Mouse (Mus musculus) forebrain, embryonic 15.5 days (tissue): ENCODE results near the gene Xrcc2. TPM values are rescaled to one million over a fixed set of nuclear protein-coding genes. Genes with fewer than 3 reads are reported as not detected.

Source experiments
- ATAC-seq: fragments of 200-750 bp; cut with Nextera tagmentation; replicated peaks from 2 replicates; pipeline ENCODE4 v1.8.0; 2017; ENCODE audit warnings: mild to moderate bottlenecking, moderate TSS enrichment, moderate library complexity
- H3K27ac ChIP-seq: fragments of 300-500 bp; sonication (generic); replicated peaks from 2 replicates; pipeline ENCODE4 v1.5.1; 2015; ENCODE audit warnings: mild to moderate bottlenecking, inconsistent platforms
- H3K27me3 ChIP-seq: fragments of 300-500 bp; sonication (generic); 2 replicates; pipeline ENCODE4 v1.6.1; 2015; ENCODE audit warnings: inconsistent platforms
- H3K36me3 ChIP-seq: fragments of 300-500 bp; sonication (generic); 2 replicates; pipeline ENCODE4 v1.6.1; 2015; ENCODE audit warnings: mild to moderate bottlenecking, inconsistent platforms
- H3K4me1 ChIP-seq: fragments of 300-500 bp; sonication (generic); 2 replicates; pipeline ENCODE4 v1.6.1; 2015; ENCODE audit warnings: inconsistent platforms
- H3K4me2 ChIP-seq: fragments of 300-500 bp; sonication (generic); replicated peaks from 2 replicates; pipeline ENCODE4 v1.6.1; 2015; ENCODE audit warnings: mild to moderate bottlenecking, inconsistent platforms
- H3K4me3 ChIP-seq: fragments of 300-500 bp; sonication (generic); 2 replicates; pipeline ENCODE4 v1.5.1; 2015; ENCODE audit warnings: mild to moderate bottlenecking, inconsistent platforms
- H3K9ac ChIP-seq: fragments of 300-500 bp; sonication (generic); replicated peaks from 2 replicates; pipeline ENCODE4 v1.6.1; 2015; ENCODE audit warnings: mild to moderate bottlenecking, inconsistent platforms
- H3K9me3 ChIP-seq: fragments of 300-500 bp; sonication (generic); 2 replicates; pipeline ENCODE4 v1.6.1; 2016; ENCODE audit warnings: inconsistent platforms
- WGBS: fragments of 180-500 bp; shearing (Covaris S2); methylation state at CpG from one replicate; pipeline ENCODE4 v1.1.7; 2015; ENCODE audit warnings: mixed read lengths; 5-methylcytosine and 5-hydroxymethylcytosine counted together
- polyA plus RNA-seq: library from polyadenylated mRNA; unstranded; fragments of >200 nt; fragmentation: Nextera tagmentation; extraction: Ambion mirVana; gene quantifications from 2 replicates; pipeline ENCODE4 v1.2.1, GENCODE M21; 2015

The Xrcc2 gene
- polyA plus RNA-seq, 1 experiment from 2014 or later: 6.6 TPM

DNA sequence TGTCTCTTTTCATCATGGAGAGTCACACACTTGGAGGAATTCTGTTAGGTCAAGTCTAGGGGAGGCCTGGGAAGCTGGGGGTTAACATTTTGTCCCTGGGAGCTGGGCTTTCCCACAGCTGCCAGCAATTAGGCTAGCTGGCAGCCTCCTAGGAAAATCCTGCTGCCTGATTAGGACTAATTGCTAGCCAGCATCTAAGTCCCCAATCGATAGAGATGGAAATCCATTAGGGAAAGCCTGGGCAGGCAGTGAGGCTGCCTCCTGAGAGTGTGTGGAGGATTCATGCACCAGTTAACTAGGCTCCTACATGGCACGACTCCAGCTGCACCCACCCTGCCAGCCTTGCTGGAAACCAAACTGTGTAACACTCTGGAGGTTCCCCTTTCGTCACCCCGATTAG lies 39.5 kb downstream of the Xrcc2 start:
- Histone ChIP-seq H3K4me1 (peaks cover 15% of the 10 kb centered on the region), H3K4me2 (no peak overlapping the region), H3K4me3 (no peak overlapping the region), H3K9me3 (no peaks in the 10 kb centered on the region), H3K36me3 (no peaks in the 10 kb centered on the region), H3K27ac (peak overlapping the region; percentile 75), H3K27me3 (no peaks in the 10 kb centered on the region), H3K9ac (no peak overlapping the region)
- ATAC-seq: peak; percentile 93
- WGBS: 11% methylated on average over 4 of the region's 4 CpGs

DNA sequence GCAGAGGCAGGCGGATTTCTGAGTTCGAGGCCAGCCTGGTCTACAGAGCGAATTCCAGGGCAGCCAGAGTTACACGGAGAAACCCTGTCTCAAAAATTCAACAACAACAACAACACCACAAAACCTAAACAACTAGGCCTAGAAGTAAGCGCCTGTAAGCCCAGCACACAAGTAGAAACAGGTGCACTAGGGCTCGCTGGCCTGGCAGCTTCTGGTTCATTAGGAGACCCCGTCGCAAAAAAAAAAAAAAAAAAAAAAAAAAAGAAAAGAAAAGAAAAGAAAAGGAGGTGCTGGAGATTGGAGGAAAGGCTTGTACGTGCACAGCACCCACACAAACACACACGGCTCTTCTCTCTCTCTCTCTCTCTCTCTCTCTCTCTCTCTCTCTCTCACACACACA lies 40.1 kb downstream of the Xrcc2 start:
- H3K9me3 ChIP-seq: no peaks in the 10 kb centered on the region
- H3K9ac ChIP-seq: no peak overlapping the region
- WGBS: 33% methylated on average over 10 of the region's 10 CpGs
- peaks cover 15% of the 10 kb centered on the region for H3K4me1 ChIP-seq
- H3K4me3 ChIP-seq: no peak overlapping the region
- H3K27ac ChIP-seq: peak overlapping the region; percentile 75
- H3K36me3 ChIP-seq: no peaks in the 10 kb centered on the region
- no peaks in the 10 kb centered on the region for H3K27me3 ChIP-seq
- no peak overlapping the region for H3K4me2 ChIP-seq
- ATAC-seq: no peak

DNA sequence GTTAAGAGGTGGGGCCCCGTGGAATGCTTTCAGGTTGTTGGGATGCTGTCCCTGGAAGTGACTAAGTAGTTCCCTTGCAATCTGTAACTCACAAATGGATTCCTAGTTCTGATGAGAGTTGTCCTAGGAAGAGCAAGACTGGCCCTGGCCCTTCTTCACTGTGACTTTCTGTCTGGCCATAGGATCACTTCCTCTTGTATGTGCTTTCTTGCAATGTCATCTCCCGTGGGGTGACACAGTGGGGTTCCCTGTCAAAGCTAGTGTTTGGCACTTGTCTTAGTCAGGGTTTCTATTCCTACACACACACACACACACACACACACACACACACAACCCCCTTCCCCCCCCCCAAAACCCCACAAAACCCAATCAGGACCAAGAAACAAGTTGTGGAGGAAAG lies 42.5 kb downstream of the Xrcc2 start:
- Histone ChIP-seq H3K4me3 (no peak overlapping the region), H3K36me3 (no peaks in the 10 kb centered on the region), H3K4me2 (no peak overlapping the region), H3K9ac (no peak overlapping the region), H3K4me1 (peaks cover 15% of the 10 kb centered on the region), H3K27ac (no peak overlapping the region), H3K9me3 (no peaks in the 10 kb centered on the region), H3K27me3 (no peaks in the 10 kb centered on the region)
- ATAC-seq: no peak
- WGBS: 72% methylated on average over 2 of the region's 2 CpGs

- Histone ChIP-seq H3K9ac (no peak overlapping the region), H3K4me2 (peak overlapping the region; percentile 30), H3K27me3 (no peaks in the 10 kb centered on the region), H3K27ac (no peak overlapping the region), H3K9me3 (no peaks in the 10 kb centered on the region), H3K4me3 (no peak overlapping the region), H3K36me3 (no peaks in the 10 kb centered on the region), H3K4me1 (peaks cover 29% of the 10 kb centered on the region)
- ATAC-seq: no peak
- WGBS: 6% methylated on average over 14 of the region's 14 CpGs
These were observed 51.0 kb downstream of the Xrcc2 start for GRCm38 (mm10) chr5:25654578-25654987.

DNA sequence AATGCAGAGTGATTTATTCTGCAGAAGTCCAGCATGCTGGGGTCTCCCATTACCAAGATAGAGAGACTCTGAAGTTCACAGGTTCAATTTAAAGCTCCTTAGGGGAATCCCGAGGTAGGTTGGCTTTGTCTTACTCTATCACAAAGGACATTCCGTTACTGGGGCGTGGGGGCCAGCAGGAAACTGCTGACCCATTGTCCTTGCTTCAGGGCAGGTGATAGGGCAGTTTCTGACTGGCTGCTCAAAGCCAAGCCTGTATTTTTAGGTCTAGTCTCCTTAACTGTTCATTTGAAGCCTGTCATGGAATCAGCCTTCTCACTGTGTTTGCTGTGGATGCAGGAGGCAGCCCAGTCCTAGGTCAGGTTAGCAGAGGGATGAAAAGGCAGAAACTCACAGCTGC lies 52.2 kb downstream of the Xrcc2 start:
- H3K27ac ChIP-seq: no peak overlapping the region; the same call in 1 of the 2 replicates
- peaks cover 29% of the 10 kb centered on the region for H3K4me1 ChIP-seq
- 22% methylated on average over 3 of the region's 3 CpGs for WGBS
- no peak overlapping the region for H3K9ac ChIP-seq
- no peaks in the 10 kb centered on the region for H3K9me3 ChIP-seq
- ATAC-seq: no peak
- no peak overlapping the region for H3K4me2 ChIP-seq
- H3K4me3 ChIP-seq: no peak overlapping the region
- no peaks in the 10 kb centered on the region for H3K36me3 ChIP-seq
- no peaks in the 10 kb centered on the region for H3K27me3 ChIP-seq

DNA sequence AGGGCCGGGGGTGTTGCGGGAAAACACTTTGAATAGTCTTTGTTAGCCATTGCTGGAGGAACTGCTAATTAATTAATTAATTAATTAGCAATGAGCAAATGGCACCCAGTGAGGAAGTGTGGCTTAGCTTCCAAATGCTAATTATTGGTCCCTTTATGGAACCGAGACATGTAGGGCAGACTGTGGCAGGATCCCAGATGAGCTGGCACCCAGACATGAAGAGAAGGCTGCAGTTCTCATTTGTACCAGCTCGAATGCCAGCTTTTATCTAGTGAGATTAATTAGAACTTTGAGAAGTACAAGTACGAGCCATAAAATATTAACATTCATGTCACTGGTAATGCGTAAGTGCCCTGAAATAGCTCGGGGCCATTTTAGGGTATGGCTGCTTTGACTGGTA lies 53.2 kb downstream of the Xrcc2 start:
- Histone ChIP-seq H3K4me3 (no peak overlapping the region), H3K4me1 (peaks cover 29% of the 10 kb centered on the region), H3K9me3 (no peaks in the 10 kb centered on the region), H3K4me2 (no peak overlapping the region), H3K27ac (peak overlapping the region; percentile 39), H3K36me3 (no peaks in the 10 kb centered on the region), H3K9ac (no peak overlapping the region), H3K27me3 (no peaks in the 10 kb centered on the region)
- 15% methylated on average over 7 of the region's 7 CpGs for WGBS
- peak; percentile 88 for ATAC-seq

DNA sequence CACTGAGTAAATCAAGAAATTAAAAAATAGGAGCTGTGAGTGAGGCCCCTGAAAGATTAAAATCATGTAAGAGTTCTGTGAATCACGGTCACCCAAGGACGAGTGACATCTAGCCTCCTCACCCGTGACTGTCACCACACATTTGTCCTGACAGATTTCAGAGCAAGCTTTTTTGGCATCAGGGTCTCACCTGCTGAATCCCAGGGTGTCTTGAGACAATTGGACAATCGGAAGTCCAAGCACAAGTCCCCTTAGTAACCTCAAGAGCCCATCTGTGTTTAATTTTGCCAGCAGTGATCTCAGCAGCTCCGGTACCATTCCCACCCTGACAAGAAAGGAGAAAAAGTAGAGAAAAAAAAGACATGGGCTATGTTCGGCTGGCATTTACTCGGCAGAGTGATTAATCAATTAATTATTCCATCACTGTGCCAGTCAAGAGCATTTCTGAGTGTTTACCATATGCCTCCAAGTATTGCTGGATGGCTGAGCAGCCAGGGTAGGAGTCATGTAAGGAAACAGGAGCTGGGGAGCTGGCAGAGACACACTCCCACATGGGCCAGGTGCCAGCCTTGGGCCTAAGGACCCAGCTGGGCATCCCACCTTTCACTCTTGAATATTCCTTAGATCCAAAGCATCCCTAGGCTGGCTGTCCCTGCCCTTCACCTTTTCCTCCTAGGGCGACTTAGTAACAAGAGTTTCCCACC lies 59.8 kb downstream of the Xrcc2 start:
- Histone ChIP-seq H3K9ac (no peak overlapping the region), H3K4me3 (no peak overlapping the region), H3K4me2 (no peak overlapping the region), H3K27ac (peak overlapping the region; percentile 55), H3K36me3 (no peaks in the 10 kb centered on the region), H3K9me3 (no peaks in the 10 kb centered on the region), H3K4me1 (peaks cover 15% of the 10 kb centered on the region), H3K27me3 (no peaks in the 10 kb centered on the region)
- 54% methylated on average over 8 of the region's 8 CpGs for WGBS
- ATAC-seq: peak; percentile 77

DNA sequence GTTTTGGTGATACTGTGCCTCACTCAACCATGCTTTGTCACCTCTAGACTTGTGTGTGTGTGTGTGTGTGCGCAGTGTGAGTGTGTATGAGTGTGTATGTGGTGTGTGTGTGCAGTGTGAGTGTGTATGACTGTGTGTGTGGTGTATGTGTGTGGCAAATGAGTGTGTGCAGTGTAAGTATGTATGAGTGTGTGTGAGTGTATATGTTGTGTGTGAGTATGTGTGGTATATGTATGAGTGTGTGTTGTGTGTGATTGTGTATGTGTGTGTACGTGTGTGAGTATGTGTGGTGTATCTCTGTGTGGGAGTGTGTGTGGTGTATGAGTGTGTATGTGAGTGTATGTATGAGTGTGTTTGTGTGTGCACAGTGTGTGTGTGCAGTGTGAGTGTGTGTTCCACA lies 61.1 kb downstream of the Xrcc2 start:
- no peak overlapping the region for H3K4me3 ChIP-seq
- no peaks in the 10 kb centered on the region for H3K9me3 ChIP-seq
- WGBS: 95% methylated on average over 2 of the region's 2 CpGs
- ATAC-seq: no peak
- H3K27ac ChIP-seq: no peak overlapping the region
- peaks cover 15% of the 10 kb centered on the region for H3K4me1 ChIP-seq
- H3K36me3 ChIP-seq: no peaks in the 10 kb centered on the region
- H3K27me3 ChIP-seq: no peaks in the 10 kb centered on the region
- H3K9ac ChIP-seq: no peak overlapping the region
- H3K4me2 ChIP-seq: no peak overlapping the region

DNA sequence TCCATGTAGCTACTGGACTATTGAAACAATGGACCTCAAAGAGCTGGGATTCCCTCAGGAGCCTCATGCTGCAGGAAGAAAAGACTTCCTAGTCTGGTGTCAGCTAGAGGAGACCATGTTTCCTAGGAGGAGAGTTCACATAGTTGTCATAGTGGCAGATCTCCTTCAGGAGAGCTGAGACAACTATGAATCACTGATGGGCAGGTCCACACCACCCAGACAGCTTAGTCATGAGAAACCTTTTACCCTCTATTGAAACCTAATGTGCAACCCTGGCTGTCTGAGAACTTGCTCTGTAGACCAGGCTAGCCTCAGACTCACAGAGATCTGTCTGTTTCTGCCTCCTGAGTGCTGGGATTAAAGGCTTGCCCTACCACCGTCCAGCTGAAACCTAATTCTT lies 62.9 kb downstream of the Xrcc2 start:
- Histone ChIP-seq H3K4me1 (peaks cover 15% of the 10 kb centered on the region), H3K4me3 (no peak overlapping the region), H3K36me3 (no peaks in the 10 kb centered on the region), H3K27ac (no peak overlapping the region), H3K27me3 (no peaks in the 10 kb centered on the region), H3K4me2 (no peak overlapping the region), H3K9me3 (no peaks in the 10 kb centered on the region), H3K9ac (no peak overlapping the region)
- ATAC-seq: no peak
- 90% methylated on average over 1 of the region's 1 CpGs for WGBS

Other genes starting within 250 kb of the Xrcc2 start
- gene Kmt2c, start 207.0 kb downstream of the Xrcc2 start, polyA plus RNA-seq: 25.6 and 26.5 TPM in 2 replicates
- gene Cct8l1, start 189.8 kb downstream of the Xrcc2 start, polyA plus RNA-seq: 0.31 TPM in 1 of 2 replicates, not detected in the other
- 48.7 and 49.3 TPM in 2 replicates for gene Actr3b, start 54.2 kb upstream of the Xrcc2 start, polyA plus RNA-seq
- not detected in 2 replicates for gene Gm21663, start 236.6 kb upstream of the Xrcc2 start, polyA plus RNA-seq
- not detected in 2 replicates for gene Gm21671, start 248.6 kb upstream of the Xrcc2 start, polyA plus RNA-seq